Mouse (Mus musculus): ENCODE measurements at regions not wholly inside any gene's neighbourhood (a gene's known extent, or its start where the extent isn't known, plus 50 kb on each side); places are given as distances from the start of the nearest gene placed in this dataset.
A peak's percentile ranks its signal among the peaks of the same experiment; 100 is the strongest.

- no peak for DNase-seq (ENCODE audit: low spot score in 2 of 2)
Observed at GRCm38 (mm10) chr3:76014766-76015165, 58.0 kb upstream of the Golim4 start.

- peak in 1 of 2 experiments; percentile 11 for DNase-seq (ENCODE audit: low spot score in 2 of 2)
Observed at GRCm38 (mm10) chr3:76008564-76009183, 51.9 kb upstream of the Golim4 start.
